Mouse (Mus musculus): ENCODE measurements at regions not wholly inside any gene's neighbourhood (a gene's known extent, or its start where the extent isn't known, plus 50 kb on each side); places are given as distances from the start of the nearest gene placed in this dataset.

DNA sequence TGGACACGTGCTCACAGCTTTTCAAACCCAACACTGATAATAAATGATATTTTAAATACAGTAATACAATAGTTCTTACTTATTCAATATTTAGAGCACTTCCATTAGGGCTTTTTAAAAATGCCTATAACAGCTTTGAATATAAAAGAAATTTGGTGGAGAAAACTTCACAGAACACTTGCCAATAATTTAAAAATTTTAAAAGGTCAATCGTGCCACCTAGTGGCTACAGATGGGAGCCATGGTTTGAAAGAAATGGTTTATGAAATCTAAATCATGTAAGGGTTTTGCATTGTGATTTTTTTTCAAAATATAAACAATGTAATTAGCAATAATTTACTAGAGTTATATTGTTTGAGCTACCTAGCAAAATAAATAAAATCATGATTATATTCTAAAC lies 541.6 kb downstream of the Arl4a start:
- in situ Hi-C loops (cut with MboI; ENCODE audit: unreplicated experiment in 2 of 2), result loop anchor here (5.0 to 10.0 kb wide), 2 partner anchors 1364 to 1721 kb away; no protein-coding TSS in a partner anchor

DNA sequence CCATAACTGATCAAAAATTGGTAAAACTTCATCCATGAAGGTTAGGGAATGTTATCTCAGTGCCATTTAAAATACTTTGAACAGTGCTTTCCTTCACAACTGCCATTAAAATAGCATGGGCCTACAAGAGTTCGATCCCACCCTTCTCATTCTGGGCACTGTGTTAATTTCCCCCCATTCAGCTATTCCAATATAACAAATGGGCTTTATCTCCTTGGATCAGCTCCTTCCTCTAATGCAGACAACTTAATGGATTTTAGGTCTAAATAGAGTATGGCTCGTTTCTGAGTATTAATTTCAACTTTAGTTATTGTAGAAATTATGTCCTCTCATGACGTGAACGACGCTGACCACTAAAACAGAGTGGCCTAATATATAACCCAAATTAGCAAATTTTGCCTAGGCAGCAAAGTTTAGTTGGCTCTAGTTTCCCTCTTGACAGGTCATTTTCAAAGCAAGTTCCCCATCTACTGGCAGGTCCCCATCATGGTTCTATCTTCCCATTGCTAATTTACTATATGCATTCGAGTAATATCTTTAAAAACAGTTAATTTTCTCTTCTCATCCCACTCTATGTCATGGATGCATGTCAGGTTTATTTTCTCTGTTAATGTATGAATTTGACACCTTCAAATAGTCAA lies 544.1 kb downstream of the Arl4a start:
- in situ Hi-C loops (cut with MboI; ENCODE audit: unreplicated experiment in 2 of 2), result loop anchor here (5.0 to 10.0 kb wide), 3 partner anchors 1151 to 1719 kb away; no protein-coding TSS in a partner anchor

DNA sequence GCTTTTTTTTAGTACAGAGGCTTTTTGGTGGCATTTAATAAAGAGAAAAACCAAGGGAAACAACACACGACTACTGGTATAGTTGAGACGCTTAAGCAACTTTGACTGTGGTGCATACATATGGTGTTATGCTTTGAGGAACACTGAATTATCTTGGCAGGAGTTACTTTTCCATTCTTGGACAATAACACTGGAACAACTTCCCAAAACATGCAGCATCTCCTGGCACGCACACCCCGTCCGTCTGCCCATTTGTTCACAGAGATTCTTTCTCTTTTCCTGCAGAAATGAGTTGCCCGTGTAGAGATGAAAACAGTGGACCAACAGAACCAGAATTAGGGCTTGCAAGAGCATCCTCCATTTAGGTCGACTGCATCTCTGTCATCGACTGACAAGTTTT lies 544.7 kb downstream of the Arl4a start:
- in situ Hi-C loops (cut with MboI; ENCODE audit: unreplicated experiment in 2 of 2), result loop anchor here (5.0 to 10.0 kb wide), 3 partner anchors 1151 to 1718 kb away; no protein-coding TSS in a partner anchor

DNA sequence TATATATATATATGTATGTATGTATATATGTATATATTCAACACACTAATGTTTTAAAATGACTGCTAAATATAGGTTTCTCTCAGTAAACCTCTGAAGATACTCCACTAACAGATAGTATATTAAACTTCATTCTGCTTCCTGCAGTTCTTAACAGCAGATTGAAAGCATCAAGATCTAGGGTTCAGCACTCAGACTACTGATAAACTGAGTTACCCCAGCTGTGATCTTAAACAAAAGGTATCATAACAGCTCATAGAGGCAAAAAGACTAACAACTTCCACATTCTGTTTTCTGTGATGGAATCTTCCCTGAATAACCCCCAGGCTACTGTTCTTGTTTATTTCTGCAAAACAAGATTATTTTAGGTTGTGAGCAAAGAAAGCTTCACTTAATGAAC lies 564.8 kb downstream of the Arl4a start:
- in situ Hi-C loops (cut with MboI; ENCODE audit: unreplicated experiment in 2 of 2), result no loop called here

Data from v-Abl transformed pro-B cells (cell line).